In genomic region chr2:146511911-146512580, GRCm38 (mm10) we compare ENCODE assay signal across 8 mouse cellular contexts. TPM values are rescaled to one million over a fixed set of nuclear protein-coding genes. Genes with fewer than 3 reads are reported as not detected.
DNase-seq lines count a peak whose midpoint lies in the region; ATAC-seq lines count a peak whose summit lies in the region.

Gene Ralgapa2 (minus strand): TSS chr2:146512344.

- under 1% methylated on average over 50 of the region's 57 CpGs for WGBS in lung, embryonic 16.5 days

- ATAC-seq in hematopoietic stem cell, adult 5-6 weeks (replicated peaks in 1 of 2; ENCODE audit: insufficient read depth in 1 of 2, low FRiP score in 2 of 2, low TSS enrichment in 1 of 2, low read depth in 1 of 2, poor library complexity in 2 of 2, severe bottlenecking in 2 of 2) = peak; percentile 95 to 98
- ATAC-seq in lung, embryonic 16.5 days (ENCODE audit: low read depth) = peak; percentile 99

- peak; percentile 96 for DNase-seq in MEL-GATA-1-ER (ENCODE audit: extremely low read depth, low read depth)
- DNase-seq in cerebellum, adult 8-10 months = peak; percentile 98
- DNase-seq in forelimb bud, embryonic 11.5 days (ENCODE audit: low read depth, low spot score) = peak; percentile 99
- peak; percentile 96 for DNase-seq in layer of hippocampus, adult 9-10 months (ENCODE audit: low spot score)
- DNase-seq in ovary, postnatal 10 days (ENCODE audit: low spot score) = peak; percentile 86
- peak; percentile 98 for DNase-seq in thymus, postnatal 10 days (ENCODE audit: low spot score in 2 of 2)

- H3K9ac ChIP-seq in lung, embryonic 16.5 days (ENCODE audit: low read length) = peak within 1 kb of the TSS; percentile 92

- H3K27ac ChIP-seq in lung, embryonic 16.5 days (ENCODE audit: low read length) = peak within 1 kb of the TSS; percentile 55; the same call in 1 of the 2 replicates

- peaks cover 4% of the 10 kb centered on the region; the same call in 1 of the 2 replicates for H3K4me1 ChIP-seq in lung, embryonic 16.5 days (replicated peaks; ENCODE audit: control insufficient read depth, insufficient read depth, low read length)

- H3K36me3 ChIP-seq in lung, embryonic 16.5 days (ENCODE audit: control insufficient read depth, insufficient read depth, low read length) = no peaks in the 10 kb centered on the region

- peak within 1 kb of the TSS; percentile 73 for H3K4me2 ChIP-seq in lung, embryonic 16.5 days (ENCODE audit: low read depth, low read length)

- H3K4me3 ChIP-seq in lung, embryonic 16.5 days (ENCODE audit: low read length) = peak within 1 kb of the TSS; percentile 76

- no peaks in the 10 kb centered on the region for H3K9me3 ChIP-seq in lung, embryonic 16.5 days (ENCODE audit: control insufficient read depth, low read length)

- H3K27me3 ChIP-seq in lung, embryonic 16.5 days (ENCODE audit: control insufficient read depth, insufficient read depth, low read depth, low read length) = no peaks in the 10 kb centered on the region

RNA-seq across cellular contexts. Expression of gene Ralgapa2, which starts in this region (rescaled TPM):
- total RNA-seq in hematopoietic stem cell, adult 5-6 weeks (2017) = 23.0 and 23.9 TPM in 2 replicates
- polyA plus RNA-seq in lung, embryonic 16.5 days (2015; fragmentation: Nextera tagmentation; extraction: Ambion mirVana) = 8.4 TPM in 2 replicates

Comparison
In these comparisons a context has a peak if more than half of its experiments do, and no peak if none do; other contexts are left out.
1. Peak in every context shown above with its lines: DNase-seq, ATAC-seq, H3K4me3 ChIP-seq and H3K27ac ChIP-seq.